ENCODE assay signal across 9 mouse cellular contexts in genomic region chr2:91324761-91325421, GRCm38 (mm10).
DNase-seq lines count a peak whose midpoint lies in the region; ATAC-seq lines count a peak whose summit lies in the region.
"Had no signal": no experiment of that assay in that cellular context is flagged by ENCODE, and none has a peak within 500 bp of the region (broad histone marks: within the 10 kb centered on the region; RNA-seq: fewer than 3 reads in every experiment).

No protein-coding gene starts in this region.

- 35% methylated on average over 15 of the region's 15 CpGs for WGBS in hindbrain, embryonic 15.5 days
- 12% methylated on average over 15 of the region's 15 CpGs for WGBS in midbrain, embryonic 13.5 days

- H3K9me3 ChIP-seq in hindbrain, embryonic 15.5 days = no peaks in the 10 kb centered on the region
- no peaks in the 10 kb centered on the region for H3K9me3 ChIP-seq in midbrain, embryonic 13.5 days
- H3K9me3 ChIP-seq: embryonic facial prominence, embryonic 15.5 days had no signal

- H3K36me3 ChIP-seq in hindbrain, embryonic 15.5 days = no peaks in the 10 kb centered on the region
- no peaks in the 10 kb centered on the region for H3K36me3 ChIP-seq in midbrain, embryonic 13.5 days
- H3K36me3 ChIP-seq: embryonic facial prominence, embryonic 15.5 days had no signal

- H3K4me1 ChIP-seq in hindbrain, embryonic 15.5 days (replicated peaks) = peaks cover 40% of the 10 kb centered on the region
- H3K4me1 ChIP-seq in midbrain, embryonic 13.5 days (replicated peaks) = peaks cover 36% of the 10 kb centered on the region

- ATAC-seq in hindbrain, embryonic 15.5 days (ENCODE audit: low FRiP score, low read depth) = no peak
- peak; percentile 35; the same call in 1 of the 2 replicates for ATAC-seq in midbrain, embryonic 13.5 days

- DNase-seq in heart, adult 9 months (ENCODE audit: low spot score in 2 of 2) = peak; percentile 12 to 24
- DNase-seq in heart, postnatal 10 days = no peak
- DNase-seq in embryo, embryonic 9.5 days (ENCODE audit: extremely low spot score) = peak; percentile 17
- no peak for DNase-seq in T-cell, adult 2 months (ENCODE audit: low spot score)
- DNase-seq in ovary, postnatal 14 days (ENCODE audit: low spot score) = no peak
- no peak for DNase-seq in urinary bladder, adult 18-20 months (ENCODE audit: low spot score in 2 of 2)

- H3K4me3 ChIP-seq in hindbrain, embryonic 15.5 days = no peak overlapping the region
- H3K4me3 ChIP-seq in midbrain, embryonic 13.5 days (replicated peaks) = no peak overlapping the region
- H3K4me3 ChIP-seq: embryonic facial prominence, embryonic 15.5 days had no signal

- intact Hi-C loops in heart, postnatal 10 days (cut with DNase I) = no loop called here

- H3K9ac ChIP-seq in hindbrain, embryonic 15.5 days = no peak overlapping the region
- peak overlapping the region; percentile 15 for H3K9ac ChIP-seq in midbrain, embryonic 13.5 days (replicated peaks)
- H3K9ac ChIP-seq: embryonic facial prominence, embryonic 15.5 days had no signal

- H3K27ac ChIP-seq in hindbrain, embryonic 15.5 days (replicated peaks) = peak overlapping the region; percentile 70
- peak overlapping the region; percentile 54 for H3K27ac ChIP-seq in midbrain, embryonic 13.5 days
- H3K27ac ChIP-seq: embryonic facial prominence, embryonic 15.5 days had no signal

- H3K4me2 ChIP-seq in hindbrain, embryonic 15.5 days = peak overlapping the region; percentile 5; the same call in 1 of the 2 replicates
- peak overlapping the region; percentile 22; the same call in 1 of the 2 replicates for H3K4me2 ChIP-seq in midbrain, embryonic 13.5 days (replicated peaks)
- H3K4me2 ChIP-seq: embryonic facial prominence, embryonic 15.5 days had no signal

- H3K27me3 ChIP-seq in hindbrain, embryonic 15.5 days = no peaks in the 10 kb centered on the region
- no peaks in the 10 kb centered on the region for H3K27me3 ChIP-seq in midbrain, embryonic 13.5 days
- H3K27me3 ChIP-seq: embryonic facial prominence, embryonic 15.5 days had no signal

Comparison
In these comparisons a context has a peak if more than half of its experiments do, and no peak if none do; other contexts are left out.
1. DNase-seq: peak in heart, adult 9 months (2 of 2) and embryo, embryonic 9.5 days (single experiment); none in heart, postnatal 10 days (0 of 2), T-cell, adult 2 months (single experiment), ovary, postnatal 14 days (single experiment) and urinary bladder, adult 18-20 months (0 of 2).